Mouse (Mus musculus) liver, embryonic 14.5 days (tissue): ENCODE data around the gene Pam. TPM values are rescaled to one million over a fixed set of nuclear protein-coding genes. Genes with fewer than 3 reads are reported as not detected.
A peak's percentile ranks its signal among the peaks of the same experiment; 100 is the strongest.

Source experiments
- ATAC-seq: fragments of 200-750 bp; cut with Nextera tagmentation; 2 replicates; pipeline ENCODE4 v1.8.0; 2017; ENCODE audit warnings: moderate number of reproducible peaks, mild to moderate bottlenecking, moderate library complexity; ENCODE audit not compliant: insufficient read depth
- DNase-seq, 3 experiments: peaks; one replicate each; pipeline ENCODE4 v3.0.0-alpha.2; 2012 to 2013; ENCODE audit warnings: low read depth in 3 of 3, low spot score in 3 of 3
- H3K27ac ChIP-seq: fragments of 300-500 bp; sonication (generic); 2 replicates; pipeline ENCODE4 v1.5.1; 2014; ENCODE audit warnings: moderate library complexity, mild to moderate bottlenecking, control low read depth, inconsistent platforms
- H3K27me3 ChIP-seq: fragments of 300-500 bp; sonication (generic); 2 replicates; pipeline ENCODE4 v1.6.1; 2014; ENCODE audit warnings: mild to moderate bottlenecking, low read length, moderate library complexity; ENCODE audit not compliant: control insufficient read depth, insufficient read depth
- H3K36me3 ChIP-seq: fragments of 300-500 bp; sonication (generic); replicated peaks from 2 replicates; pipeline ENCODE4 v1.6.1; 2014; ENCODE audit warnings: low read depth; ENCODE audit not compliant: control insufficient read depth, insufficient read depth
- H3K4me1 ChIP-seq, 2 experiments: fragments of 200-500 bp in 1 of 2; fragments of 300-500 bp in 1 of 2; sonication (generic) in 1 of 2; replicated peaks; 2 replicates each; pipeline ENCODE4 v1.6.1; 2012 to 2014; ENCODE audit warnings: antibody characterized with exemption in 1 of 2, inconsistent platforms in 1 of 2, low read length in 1 of 2; ENCODE audit not compliant: control insufficient read depth in 2 of 2, insufficient read depth in 2 of 2
- H3K4me2 ChIP-seq: fragments of 300-500 bp; sonication (generic); 2 replicates; pipeline ENCODE4 v1.6.1; 2014; ENCODE audit warnings: low read depth, mild to moderate bottlenecking, control low read depth, moderate library complexity
- H3K4me3 ChIP-seq, 2 experiments: fragments of 200-500 bp in 1 of 2; fragments of 300-500 bp in 1 of 2; sonication (generic) in 1 of 2; 2 replicates each; pipeline ENCODE4 v1.5.1; 2012 to 2014; ENCODE audit warnings: low read depth in 2 of 2, low read length in 2 of 2, mild to moderate bottlenecking in 2 of 2, control low read depth in 1 of 2, inconsistent platforms in 1 of 2, moderate library complexity in 1 of 2; ENCODE audit not compliant: insufficient read depth in 1 of 2
- H3K9ac ChIP-seq: fragments of 300-500 bp; sonication (generic); replicated peaks from 2 replicates; pipeline ENCODE4 v1.6.1; 2014; ENCODE audit warnings: mild to moderate bottlenecking, control low read depth, moderate library complexity
- H3K9me3 ChIP-seq: fragments of 300-500 bp; sonication (generic); 2 replicates; pipeline ENCODE4 v1.6.1; 2016; ENCODE audit warnings: low read length, mixed read lengths; ENCODE audit not compliant: control insufficient read depth
- CTCF ChIP-seq: IDR thresholded peaks from 2 replicates; pipeline ENCODE4 v1.5.1; 2016; ENCODE audit warnings: antibody characterized with exemption, low read depth, control low read depth
- EP300 ChIP-seq: IDR thresholded peaks from 2 replicates; pipeline ENCODE4 v1.6.1; 2016; ENCODE audit warnings: antibody characterized with exemption, low read depth
- WGBS: fragments of 180-500 bp; shearing (Covaris S2); extraction: QIAGEN DNeasy Blood & Tissue Kit; methylation state at CpG from one replicate; pipeline ENCODE4 v1.1.7; 2014; ENCODE audit not compliant: insufficient replicate concordance; 5-methylcytosine and 5-hydroxymethylcytosine counted together
- polyA plus RNA-seq, 2 experiments: library from polyadenylated mRNA; depleted of rRNA in 1 of 2; stranded (reverse) in 1 of 2; unstranded in 1 of 2; fragments of >200 nt; fragmentation: Nextera tagmentation in 1 of 2; extraction: Ambion mirVana in 1 of 2; gene quantifications; 2 replicates each; pipeline versions ENCODE4 v1.2.1 to v1.2.3; 2012 to 2014

The Pam gene
- polyA plus RNA-seq, 2 experiments: 5.1 to 7.6 TPM

- no peaks in the 10 kb centered on the region for H3K9me3 ChIP-seq
- no peak overlapping the region for H3K4me3 ChIP-seq
- no peak overlapping the region for H3K4me2 ChIP-seq
- no peak overlapping the region for H3K9ac ChIP-seq
- DNase-seq (peak in 2 of 3 experiments; percentile 7 to 9), ATAC-seq (no peak)
- H3K36me3 ChIP-seq: no peaks in the 10 kb centered on the region
- 31% methylated on average over 5 of the region's 5 CpGs for WGBS
- H3K27me3 ChIP-seq: no peaks in the 10 kb centered on the region
- no peak for TF ChIP-seq CTCF
- no peak for TF ChIP-seq EP300
- no peak overlapping the region for H3K27ac ChIP-seq
- no peaks in the 10 kb centered on the region for H3K4me1 ChIP-seq
Measured at GRCm38 (mm10) chr1:98028468-98028867, 67.0 kb downstream of the Pam start.

DNA sequence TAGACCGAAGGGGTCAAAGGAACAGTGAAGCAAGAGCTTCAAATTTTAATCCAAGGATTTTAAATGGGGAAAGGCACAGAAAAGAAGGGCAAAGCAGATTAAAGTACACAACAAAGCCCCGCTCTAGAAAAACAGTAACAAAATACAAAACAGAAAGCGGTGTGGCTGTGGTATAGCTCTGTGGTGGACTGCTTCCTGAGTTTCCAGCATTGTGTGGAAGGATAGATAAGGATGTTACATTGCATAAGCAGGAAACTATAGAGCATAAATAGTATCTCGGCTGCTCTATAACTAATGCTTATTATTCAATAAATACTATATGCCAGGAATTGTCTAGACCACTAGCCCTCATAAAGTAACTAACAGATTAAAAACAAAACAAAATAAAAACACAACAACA is 67.5 kb downstream of the Pam start:
- Histone ChIP-seq H3K9me3 (no peaks in the 10 kb centered on the region), H3K27ac (no peak overlapping the region), H3K4me2 (no peak overlapping the region), H3K9ac (no peak overlapping the region), H3K27me3 (no peaks in the 10 kb centered on the region), H3K4me3 (no peak overlapping the region), H3K36me3 (no peaks in the 10 kb centered on the region), H3K4me1 (no peaks in the 10 kb centered on the region)
- peak; percentile 43; the same call in 1 of the 2 replicates for ATAC-seq
- DNase-seq: no peak
- 24% methylated on average over 4 of the region's 4 CpGs for WGBS
- TF ChIP-seq EP300 (no peak), CTCF (no peak)

DNA sequence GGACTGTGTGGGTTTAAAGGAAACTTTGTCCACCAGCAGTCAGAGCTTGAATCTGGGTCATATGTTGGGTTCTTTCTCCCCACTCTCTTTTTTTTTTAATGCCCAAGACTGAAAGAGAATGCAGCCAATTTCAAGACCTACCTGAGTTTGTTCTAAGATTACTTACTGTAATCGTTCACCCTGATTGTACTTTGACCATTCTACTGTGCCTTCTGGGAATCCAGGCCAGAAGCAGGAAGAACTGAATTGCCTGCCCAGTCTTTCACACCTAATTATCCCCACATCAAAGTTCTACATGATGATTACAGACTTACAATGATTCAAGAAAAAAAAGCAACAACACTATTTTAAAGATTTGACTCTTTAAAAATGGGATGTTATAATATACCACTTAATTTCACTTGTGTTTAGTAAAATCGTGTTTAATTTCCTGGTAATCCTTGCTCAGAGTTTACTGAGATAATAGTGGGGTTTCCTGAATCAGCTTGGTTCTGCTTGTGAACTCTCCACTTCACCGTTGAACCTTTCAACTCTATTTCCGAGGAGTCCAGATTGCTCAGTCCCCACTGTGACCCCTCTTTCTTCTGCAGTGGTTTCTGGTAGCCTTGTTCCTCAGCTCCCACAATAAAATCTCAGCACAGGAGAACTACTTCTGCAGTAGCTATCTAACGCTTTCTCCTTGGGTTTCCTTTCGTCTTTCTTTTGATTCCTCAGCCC is 69.4 kb downstream of the Pam start:
- ATAC-seq (no peak), DNase-seq (no peak)
- no peak overlapping the region for H3K9ac ChIP-seq
- H3K27ac ChIP-seq: no peak overlapping the region
- H3K36me3 ChIP-seq: no peaks in the 10 kb centered on the region
- 56% methylated on average over 6 of the region's 6 CpGs for WGBS
- TF ChIP-seq CTCF: no peak
- no peak for TF ChIP-seq EP300
- H3K9me3 ChIP-seq: no peaks in the 10 kb centered on the region
- H3K4me3 ChIP-seq: no peak overlapping the region
- H3K4me1 ChIP-seq: no peaks in the 10 kb centered on the region
- no peak overlapping the region for H3K4me2 ChIP-seq
- no peaks in the 10 kb centered on the region for H3K27me3 ChIP-seq

DNA sequence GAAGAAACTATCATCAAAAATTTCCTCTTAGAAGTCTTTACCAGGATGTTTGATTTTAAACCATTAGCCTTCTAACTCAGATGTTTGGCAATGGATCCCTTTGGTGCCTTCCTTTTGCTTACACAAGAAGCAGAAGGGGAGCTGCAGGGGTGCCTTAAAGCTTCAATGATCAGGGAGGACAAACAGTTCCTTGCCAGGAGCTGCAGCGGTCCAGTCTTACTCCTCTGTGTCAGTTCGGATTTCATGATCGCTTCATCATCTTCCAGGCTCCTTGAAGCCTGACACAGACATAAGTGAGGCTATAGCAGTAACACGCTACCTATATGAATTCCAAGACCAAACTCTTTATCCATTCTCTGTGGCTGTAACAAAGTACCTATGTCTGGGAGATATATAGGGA is 71.6 kb downstream of the Pam start:
- no peak for TF ChIP-seq EP300
- no peak for TF ChIP-seq CTCF
- ATAC-seq: no peak
- H3K27me3 ChIP-seq: no peaks in the 10 kb centered on the region
- DNase-seq: no peak
- H3K4me3 ChIP-seq: no peak overlapping the region
- H3K4me2 ChIP-seq: no peak overlapping the region
- 66% methylated on average over 4 of the region's 4 CpGs for WGBS
- no peak overlapping the region for H3K9ac ChIP-seq
- no peak overlapping the region for H3K27ac ChIP-seq
- no peaks in the 10 kb centered on the region for H3K9me3 ChIP-seq
- no peaks in the 10 kb centered on the region for H3K4me1 ChIP-seq
- no peaks in the 10 kb centered on the region for H3K36me3 ChIP-seq

GRCm38 (mm10) chr1:98018987-98019386 is 76.5 kb downstream of the Pam start:
- no peaks in the 10 kb centered on the region for H3K36me3 ChIP-seq
- no peak overlapping the region for H3K4me2 ChIP-seq
- TF ChIP-seq CTCF: no peak
- no peak for TF ChIP-seq EP300
- H3K4me1 ChIP-seq: no peaks in the 10 kb centered on the region
- ATAC-seq: no peak
- H3K9me3 ChIP-seq: no peaks in the 10 kb centered on the region
- H3K27me3 ChIP-seq: no peaks in the 10 kb centered on the region
- no peak overlapping the region for H3K27ac ChIP-seq
- 64% methylated on average over 9 of the region's 9 CpGs for WGBS
- H3K9ac ChIP-seq: no peak overlapping the region
- H3K4me3 ChIP-seq: no peak overlapping the region
- DNase-seq: no peak
